Mouse (Mus musculus) thymus, postnatal 25 days (tissue): ENCODE data around the gene Prkag3.

Experiments
- DNase-seq: peaks from one replicate; pipeline ENCODE4 v3.0.0; 2022

Gene Prkag3

DNA sequence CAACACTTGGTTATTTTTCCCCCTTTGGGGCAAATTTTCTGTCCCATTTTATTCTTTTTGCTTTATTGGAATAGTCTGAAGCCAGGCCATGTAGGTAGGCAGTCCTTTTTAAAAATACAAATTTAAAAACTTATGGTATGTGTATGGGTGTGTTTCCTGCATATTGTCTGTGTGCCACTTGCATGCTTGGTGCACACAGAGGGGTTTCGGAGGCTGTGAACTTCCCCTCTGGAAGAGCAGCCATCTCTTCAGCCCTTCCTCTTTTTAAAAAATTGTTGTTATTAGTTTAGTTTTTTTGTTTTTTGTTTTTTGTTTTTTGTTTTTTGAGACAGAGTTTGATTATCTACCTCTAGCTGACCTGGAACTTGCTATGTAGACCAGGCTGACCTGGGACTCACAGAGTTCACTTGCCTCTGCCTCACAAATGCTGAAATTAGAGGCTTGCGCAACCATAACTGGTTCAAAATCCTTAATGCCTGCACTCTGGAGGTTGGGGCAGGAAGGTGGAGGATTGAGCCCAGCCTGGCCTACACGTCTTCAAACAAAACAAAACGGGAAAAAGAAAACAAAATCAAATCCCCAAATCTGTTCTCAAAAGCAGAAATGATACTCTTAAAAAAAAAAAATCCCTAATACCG lies 36.4 kb downstream of the Prkag3 start:
- no peak for DNase-seq

DNA sequence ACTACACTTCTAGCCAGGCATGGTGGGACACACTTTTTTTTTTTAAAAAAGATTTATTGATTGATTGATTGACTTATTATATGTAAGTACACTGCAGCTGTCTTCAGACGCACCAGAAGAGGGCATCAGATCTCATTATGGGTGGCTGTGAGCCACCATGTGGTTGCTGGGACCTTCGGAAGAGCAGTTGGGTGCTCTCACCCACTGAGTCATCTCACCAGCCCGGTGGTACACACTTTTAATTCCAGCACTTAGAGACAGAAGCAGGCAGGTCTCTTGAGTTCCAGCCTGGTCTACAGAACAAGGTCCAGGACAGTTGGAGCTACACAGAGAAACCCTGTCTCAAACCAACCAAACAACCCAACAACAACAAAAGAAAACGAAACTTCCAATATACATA lies 37.0 kb downstream of the Prkag3 start:
- DNase-seq, result no peak

DNA sequence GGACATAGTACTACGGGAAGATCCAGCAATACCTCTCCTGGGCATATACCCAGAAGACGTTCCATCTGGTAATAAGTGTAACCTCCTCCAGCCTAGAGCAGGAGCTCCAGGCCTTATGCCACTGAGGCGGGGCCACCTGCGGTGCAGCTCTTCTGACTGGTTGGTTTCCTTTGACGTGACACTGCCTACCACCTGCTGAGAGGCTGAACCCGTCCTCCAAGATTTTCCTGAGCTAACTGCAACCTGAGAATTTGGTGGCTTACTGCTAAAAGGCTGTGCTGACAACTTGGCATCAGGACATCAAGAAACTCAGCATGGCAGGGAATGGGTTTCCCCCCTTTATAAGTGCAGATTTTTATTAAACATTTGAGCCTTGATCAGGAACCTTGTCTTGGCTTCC lies 39.5 kb downstream of the Prkag3 start:
- no peak for DNase-seq

DNA sequence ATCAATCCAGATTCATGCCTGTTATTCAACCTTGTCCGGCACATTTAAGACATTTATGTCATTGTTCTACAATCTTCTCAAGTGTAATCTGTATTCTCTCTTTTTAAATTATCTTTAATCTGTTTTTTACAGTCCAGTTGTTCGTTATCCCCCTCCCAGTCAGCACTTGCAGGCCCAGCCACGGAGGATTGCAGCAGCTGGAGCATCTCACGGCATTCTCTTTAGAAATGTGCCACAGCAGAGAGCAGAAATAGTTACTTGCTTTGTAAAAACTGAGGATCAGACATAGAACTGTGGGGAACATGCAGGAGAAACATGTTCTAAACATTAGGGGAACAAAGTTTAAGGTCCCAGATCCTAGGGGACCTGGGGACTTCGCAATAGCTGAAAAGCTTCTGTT lies 44.0 kb downstream of the Prkag3 start:
- DNase-seq, result no peak

DNA sequence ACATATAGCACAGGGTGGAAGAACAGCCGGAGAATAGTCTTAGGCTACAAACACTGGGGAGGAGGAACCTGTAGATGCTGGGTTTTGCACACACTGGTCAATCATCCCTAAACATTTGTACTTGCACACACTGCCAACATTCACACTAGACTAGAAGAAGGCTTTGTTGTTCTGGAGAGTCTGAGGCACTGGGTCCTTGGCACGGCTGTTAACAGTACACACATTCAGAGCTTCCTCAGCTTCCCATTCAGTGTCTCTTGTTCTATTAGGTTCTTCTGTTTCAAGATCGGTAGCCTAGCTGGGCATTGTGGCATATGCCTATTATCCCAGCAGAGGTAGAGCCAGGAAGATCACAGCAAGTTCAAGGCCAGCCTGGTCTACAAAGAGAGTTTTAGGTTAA lies 44.9 kb downstream of the Prkag3 start:
- DNase-seq, result no peak

DNA sequence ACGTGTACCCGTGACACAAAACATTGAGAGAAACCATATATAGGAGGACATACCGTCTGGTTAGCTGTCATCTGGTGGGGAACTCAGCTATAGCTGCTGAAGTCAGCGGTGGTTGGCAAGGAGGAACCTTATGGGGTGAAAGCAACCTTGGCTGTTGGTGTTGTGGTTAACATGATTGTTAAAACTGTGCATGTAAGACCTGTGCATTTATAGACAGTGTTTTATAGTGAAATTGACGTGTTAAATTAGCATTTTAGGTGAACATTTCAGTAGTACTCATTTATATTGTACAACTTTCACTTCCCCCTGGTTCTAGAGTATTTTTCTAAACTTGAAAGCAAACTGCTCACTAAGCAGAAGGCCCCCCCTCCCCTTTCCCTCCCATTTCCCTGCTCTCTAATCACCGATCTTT lies 46.9 kb downstream of the Prkag3 start:
- no peak for DNase-seq

DNA sequence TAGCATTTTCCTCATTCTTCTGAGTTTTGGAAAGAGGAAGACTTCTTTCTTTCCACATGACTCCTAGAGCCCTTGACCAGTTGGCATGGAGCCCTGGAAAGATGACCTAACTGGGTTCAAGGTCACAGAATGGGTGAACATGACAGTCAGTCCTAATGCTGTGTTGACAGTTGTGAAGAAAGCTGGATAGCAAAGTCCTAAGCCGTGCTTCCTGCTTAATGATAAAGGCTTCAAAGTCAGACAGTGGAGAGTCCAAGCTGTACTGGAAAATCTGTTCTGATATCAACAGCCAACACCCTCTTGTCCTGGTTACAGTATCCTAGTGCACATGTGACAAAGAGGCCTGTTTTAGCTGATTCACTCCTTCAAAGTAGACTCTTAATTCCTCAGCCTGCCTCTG lies 50.2 kb downstream of the Prkag3 start:
- DNase-seq, result no peak

DNA sequence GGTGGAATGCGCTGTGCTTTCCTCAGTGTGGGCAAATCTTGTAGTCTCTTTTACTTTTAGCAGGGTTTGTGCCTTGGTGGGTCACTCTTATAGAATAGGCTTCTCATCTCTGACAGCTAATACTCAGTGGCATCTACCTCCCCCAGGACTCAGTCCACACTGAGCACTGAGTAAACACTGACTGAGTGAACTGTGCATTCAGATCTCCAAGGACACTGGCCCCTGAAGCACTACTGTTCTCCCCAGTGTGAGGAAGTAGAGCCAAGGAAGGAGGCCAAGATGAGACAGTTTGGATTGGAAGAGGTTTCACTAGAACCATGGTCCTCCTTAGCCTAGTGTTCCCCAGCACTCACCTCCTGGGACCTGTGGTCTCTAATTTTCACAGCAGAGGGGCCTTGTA lies 50.7 kb downstream of the Prkag3 start:
- no peak for DNase-seq

DNA sequence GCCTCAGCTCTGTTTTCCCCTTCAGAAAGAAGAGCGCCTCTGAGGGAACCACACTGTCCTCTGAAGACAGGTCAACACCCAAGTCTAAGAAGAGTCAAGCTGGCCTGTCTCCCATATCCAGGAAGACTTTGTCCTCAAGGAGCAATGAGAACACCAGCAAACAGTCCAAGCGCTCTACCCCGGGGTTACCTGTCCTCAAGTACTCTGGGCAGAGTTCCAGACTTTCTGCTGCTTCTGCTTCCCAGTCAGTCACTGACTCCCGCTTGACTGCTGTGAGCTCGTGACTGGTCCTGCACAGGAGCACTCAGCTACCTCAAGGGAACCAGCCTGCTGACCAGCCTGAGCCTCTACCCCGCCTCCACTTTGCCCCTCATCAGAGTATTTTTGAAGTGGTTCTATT lies 51.6 kb downstream of the Prkag3 start:
- no peak for DNase-seq

DNA sequence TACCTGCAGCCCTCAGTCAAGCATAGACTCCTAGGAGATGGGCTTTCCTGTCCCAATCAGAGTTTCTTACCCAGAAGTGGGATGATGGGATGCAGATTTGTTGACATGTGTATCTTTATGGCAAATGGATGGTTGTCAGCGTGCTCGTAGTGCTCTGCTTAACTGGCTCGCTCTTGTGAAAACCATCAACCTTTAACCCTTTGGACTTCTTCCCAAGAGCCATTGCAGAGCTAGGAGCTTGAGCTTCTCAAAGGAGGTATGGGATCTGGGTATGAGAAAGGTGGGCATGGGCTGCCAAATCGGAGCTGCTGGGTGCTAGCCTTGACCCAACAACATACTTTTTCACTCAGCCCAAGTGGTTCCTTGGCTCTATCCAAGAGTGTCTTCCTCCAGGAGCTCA lies 53.2 kb downstream of the Prkag3 start:
- DNase-seq, result no peak

DNA sequence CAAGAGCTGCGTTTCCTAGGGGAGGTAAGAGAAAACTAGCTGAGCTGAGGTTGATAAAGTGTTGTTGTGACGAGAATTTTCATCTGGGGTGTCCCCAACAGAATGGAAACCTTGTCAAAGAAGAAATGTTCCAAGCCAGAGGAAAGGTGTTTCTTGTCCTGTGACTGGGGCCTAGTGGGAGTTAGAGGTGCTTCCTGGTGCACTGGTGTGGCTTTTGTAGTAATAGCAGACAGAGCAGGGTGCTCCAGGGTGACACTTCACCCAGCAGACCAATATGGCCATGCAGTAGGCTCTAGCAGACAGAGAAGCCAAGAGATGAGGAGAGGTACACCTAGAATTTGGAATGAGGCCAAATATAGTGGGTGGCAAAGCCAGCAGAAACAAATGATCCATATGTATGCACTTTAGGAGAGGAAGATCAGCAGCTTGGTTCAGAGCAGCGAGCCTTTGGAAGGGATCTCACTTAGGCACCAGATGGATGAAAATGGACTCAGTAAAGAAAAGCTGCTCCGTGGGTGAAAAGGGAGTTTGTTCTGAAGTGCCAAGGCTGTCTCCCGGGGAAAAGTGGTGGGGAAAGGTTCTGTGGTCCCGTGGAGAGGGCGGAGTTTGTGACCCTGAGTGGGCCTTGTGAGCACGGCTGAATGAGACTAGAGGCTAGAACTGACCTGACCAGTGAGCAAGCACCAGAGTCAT lies 55.0 kb downstream of the Prkag3 start:
- no peak for DNase-seq
